Mouse (Mus musculus) CD8-positive naive resting alpha-beta T cell, adult 2 months (primary cell): Measurements from ENCODE around the gene Ppp1r15b.

Source experiments
- DNase-seq, 2 experiments: peaks; one replicate each; pipeline ENCODE4 v3.0.0; 2022; ENCODE audit warnings: low read depth in 2 of 2, low spot score in 2 of 2

Gene Ppp1r15b

GRCm38 (mm10) chr1:133187948-133188680, 57.2 kb downstream of the Ppp1r15b start:
- no peak for DNase-seq

GRCm38 (mm10) chr1:133188719-133189118, 57.8 kb downstream of the Ppp1r15b start:
- DNase-seq, result no peak
